Mouse (Mus musculus): ENCODE data around the gene Zfp800.

- TF ChIP-seq POLR2A (IDR thresholded peaks at IDR 0.05; ENCODE audit: low read depth, low read length) (no peak), CTCF (IDR thresholded peaks at IDR 0.05; ENCODE audit: borderline replicate concordance, insufficient read depth, low read length) (no peak)
These were observed 169.7 kb downstream of the Zfp800 start for GRCm38 (mm10) chr6:28228085-28228484.

All from embryonic fibroblast, embryonic 13.5 days (primary cell).